Mouse (Mus musculus): ENCODE data around the gene Fggy. TPM values are rescaled to one million over a fixed set of nuclear protein-coding genes. Genes with fewer than 3 reads are reported as not detected.

The Fggy gene
- total and polyA plus RNA-seq, 2 experiments from 2014 or later = 2.7 to 3.9 TPM

GRCm38 (mm10) chr4:95590878-95591277 is 33.6 kb downstream of the Fggy start:
- no peak overlapping the region for H3K27ac ChIP-seq (ENCODE audit: low read depth)
- 76% methylated on average over 3 of the region's 3 CpGs for WGBS
- no peak overlapping the region for H3K4me3 ChIP-seq (ENCODE audit: low read depth, low read length)
- no peak for ATAC-seq (ENCODE audit: insufficient read depth, low read depth)
- no peak for DNase-seq (ENCODE audit: low spot score)
- H3K4me1 ChIP-seq (ENCODE audit: control insufficient read depth, insufficient read depth) = no peaks in the 10 kb centered on the region
- no peaks in the 10 kb centered on the region for H3K27me3 ChIP-seq (ENCODE audit: control insufficient read depth, insufficient read depth, low read length)
- H3K9ac ChIP-seq (replicated peaks; ENCODE audit: low read depth, low read length) = no peak overlapping the region
- H3K4me2 ChIP-seq (ENCODE audit: low read depth, low read length) = no peak overlapping the region
- H3K9me3 ChIP-seq (replicated peaks; ENCODE audit: control insufficient read depth, low read length) = no peaks in the 10 kb centered on the region
- H3K36me3 ChIP-seq (replicated peaks; ENCODE audit: control insufficient read depth, insufficient read depth, low read length) = no peaks in the 10 kb centered on the region
- no peak for TF ChIP-seq EP300 (IDR thresholded peaks at IDR 0.05; ENCODE audit: low read depth)

- no peak for ATAC-seq (ENCODE audit: insufficient read depth, low read depth)
- TF ChIP-seq CTCF (IDR thresholded peaks at IDR 0.05; ENCODE audit: low read depth) (no peak), EP300 (IDR thresholded peaks at IDR 0.05; ENCODE audit: low read depth) (no peak)
- H3K36me3 ChIP-seq (replicated peaks; ENCODE audit: control insufficient read depth, insufficient read depth, low read length) = no peaks in the 10 kb centered on the region
- H3K27ac ChIP-seq (ENCODE audit: low read depth) = no peak overlapping the region
- WGBS = 46% methylated on average over 6 of the region's 6 CpGs
- no peak overlapping the region for H3K4me2 ChIP-seq (ENCODE audit: low read depth, low read length)
- H3K4me3 ChIP-seq (ENCODE audit: low read depth, low read length) = no peak overlapping the region
- no peaks in the 10 kb centered on the region for H3K9me3 ChIP-seq (replicated peaks; ENCODE audit: control insufficient read depth, low read length)
- H3K9ac ChIP-seq (replicated peaks; ENCODE audit: low read depth, low read length) = no peak overlapping the region
- no peaks in the 10 kb centered on the region for H3K27me3 ChIP-seq (ENCODE audit: control insufficient read depth, insufficient read depth, low read length)
- no peaks in the 10 kb centered on the region for H3K4me1 ChIP-seq (ENCODE audit: control insufficient read depth, insufficient read depth)
- no peak for DNase-seq (ENCODE audit: low spot score)
Observed at GRCm38 (mm10) chr4:95597208-95597607, 39.9 kb downstream of the Fggy start.

- no peak overlapping the region for H3K4me3 ChIP-seq (ENCODE audit: low read depth, low read length)
- H3K4me1 ChIP-seq (ENCODE audit: control insufficient read depth, insufficient read depth) = no peaks in the 10 kb centered on the region
- no peaks in the 10 kb centered on the region for H3K27me3 ChIP-seq (ENCODE audit: control insufficient read depth, insufficient read depth, low read length)
- H3K9me3 ChIP-seq (replicated peaks; ENCODE audit: control insufficient read depth, low read length) = no peaks in the 10 kb centered on the region
- TF ChIP-seq CTCF (IDR thresholded peaks at IDR 0.05; ENCODE audit: low read depth) (no peak), EP300 (IDR thresholded peaks at IDR 0.05; ENCODE audit: low read depth) (no peak)
- 74% methylated on average over 4 of the region's 4 CpGs for whole genome bisulfite sequencing
- ATAC-seq (ENCODE audit: insufficient read depth, low read depth) = no peak
- no peaks in the 10 kb centered on the region for H3K36me3 ChIP-seq (replicated peaks; ENCODE audit: control insufficient read depth, insufficient read depth, low read length)
- DNase-seq (ENCODE audit: low spot score) = no peak
- H3K9ac ChIP-seq (replicated peaks; ENCODE audit: low read depth, low read length) = no peak overlapping the region
- no peak overlapping the region for H3K4me2 ChIP-seq (ENCODE audit: low read depth, low read length)
- H3K27ac ChIP-seq (ENCODE audit: low read depth) = no peak overlapping the region
Observed at GRCm38 (mm10) chr4:95601776-95602175, 44.5 kb downstream of the Fggy start.

GRCm38 (mm10) chr4:95603254-95603653 is 45.9 kb downstream of the Fggy start:
- Histone ChIP-seq H3K4me3 (ENCODE audit: low read depth, low read length) (no peak overlapping the region), H3K9ac (replicated peaks; ENCODE audit: low read depth, low read length) (no peak overlapping the region), H3K27me3 (ENCODE audit: control insufficient read depth, insufficient read depth, low read length) (no peaks in the 10 kb centered on the region), H3K4me1 (ENCODE audit: control insufficient read depth, insufficient read depth) (no peaks in the 10 kb centered on the region), H3K4me2 (ENCODE audit: low read depth, low read length) (no peak overlapping the region), H3K36me3 (replicated peaks; ENCODE audit: control insufficient read depth, insufficient read depth, low read length) (no peaks in the 10 kb centered on the region), H3K9me3 (replicated peaks; ENCODE audit: control insufficient read depth, low read length) (no peaks in the 10 kb centered on the region), H3K27ac (ENCODE audit: low read depth) (no peak overlapping the region)
- 79% methylated on average over 1 of the region's 1 CpGs for WGBS
- DNase-seq (ENCODE audit: low spot score) (no peak), ATAC-seq (ENCODE audit: insufficient read depth, low read depth) (no peak)
- TF ChIP-seq CTCF (IDR thresholded peaks at IDR 0.05; ENCODE audit: low read depth) (no peak), EP300 (IDR thresholded peaks at IDR 0.05; ENCODE audit: low read depth) (no peak)

- H3K36me3 ChIP-seq (replicated peaks; ENCODE audit: control insufficient read depth, insufficient read depth, low read length) = no peaks in the 10 kb centered on the region
- no peak overlapping the region for H3K27ac ChIP-seq (ENCODE audit: low read depth)
- no peak overlapping the region for H3K4me3 ChIP-seq (ENCODE audit: low read depth, low read length)
- H3K27me3 ChIP-seq (ENCODE audit: control insufficient read depth, insufficient read depth, low read length) = no peaks in the 10 kb centered on the region
- TF ChIP-seq EP300 (IDR thresholded peaks at IDR 0.05; ENCODE audit: low read depth) (no peak), CTCF (IDR thresholded peaks at IDR 0.05; ENCODE audit: low read depth) (no peak)
- no peak for ATAC-seq (ENCODE audit: insufficient read depth, low read depth)
- DNase-seq (ENCODE audit: low spot score) = no peak
- H3K4me2 ChIP-seq (ENCODE audit: low read depth, low read length) = no peak overlapping the region
- WGBS = 97% methylated on average over 1 of the region's 1 CpGs
- H3K9ac ChIP-seq (replicated peaks; ENCODE audit: low read depth, low read length) = no peak overlapping the region
- H3K9me3 ChIP-seq (replicated peaks; ENCODE audit: control insufficient read depth, low read length) = no peaks in the 10 kb centered on the region
- no peaks in the 10 kb centered on the region for H3K4me1 ChIP-seq (ENCODE audit: control insufficient read depth, insufficient read depth)
Observed at GRCm38 (mm10) chr4:95610663-95611062, 53.4 kb downstream of the Fggy start.

- no peak for TF ChIP-seq EP300 (IDR thresholded peaks at IDR 0.05; ENCODE audit: low read depth)
- TF ChIP-seq CTCF (IDR thresholded peaks at IDR 0.05; ENCODE audit: low read depth) = no peak
- WGBS = 87% methylated on average over 6 of the region's 6 CpGs
Observed at GRCm38 (mm10) chr4:95611390-95611789, 54.1 kb downstream of the Fggy start.

More at GRCm38 (mm10) chr4:95611390-95611789, 54.1 kb downstream of the Fggy start:
- H3K36me3 ChIP-seq (replicated peaks; ENCODE audit: control insufficient read depth, insufficient read depth, low read length) = no peaks in the 10 kb centered on the region
- H3K9me3 ChIP-seq (replicated peaks; ENCODE audit: control insufficient read depth, low read length) = no peaks in the 10 kb centered on the region
- H3K4me1 ChIP-seq (ENCODE audit: control insufficient read depth, insufficient read depth) = no peaks in the 10 kb centered on the region
- H3K4me2 ChIP-seq (ENCODE audit: low read depth, low read length) = no peak overlapping the region
- H3K4me3 ChIP-seq (ENCODE audit: low read depth, low read length) = no peak overlapping the region
- H3K27ac ChIP-seq (ENCODE audit: low read depth) = no peak overlapping the region
- H3K9ac ChIP-seq (replicated peaks; ENCODE audit: low read depth, low read length) = no peak overlapping the region
- DNase-seq (ENCODE audit: low spot score) (no peak), ATAC-seq (ENCODE audit: insufficient read depth, low read depth) (no peak)
- no peaks in the 10 kb centered on the region for H3K27me3 ChIP-seq (ENCODE audit: control insufficient read depth, insufficient read depth, low read length)
